Mouse (Mus musculus): ENCODE measurements around the gene Vmn1r32.

Gene Vmn1r32

DNA sequence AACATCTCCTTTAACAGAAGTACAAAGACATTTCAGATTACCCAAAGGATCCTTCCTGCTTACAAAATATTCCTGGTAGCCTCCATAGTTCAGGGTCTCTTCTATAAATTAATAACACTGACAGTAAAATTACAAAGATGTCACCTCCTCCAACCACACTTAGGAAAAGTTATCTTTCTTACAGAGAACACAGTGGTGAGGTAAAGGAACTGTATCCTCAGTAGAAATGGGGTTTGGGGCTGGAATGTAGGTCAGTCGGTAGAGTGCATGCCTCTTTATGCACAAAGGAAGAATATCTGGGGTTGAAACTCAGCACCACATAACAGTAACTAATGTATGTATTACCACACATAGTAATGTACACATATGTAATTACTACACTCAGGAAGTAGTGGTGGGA, at the start of gene Vmn1r32:
Vmn1r32 (minus strand) TSS at position 101 of the 400 bp plus-strand sequence.
- DNase-seq (ENCODE audit: low spot score in 2 of 2): no peak

DNA sequence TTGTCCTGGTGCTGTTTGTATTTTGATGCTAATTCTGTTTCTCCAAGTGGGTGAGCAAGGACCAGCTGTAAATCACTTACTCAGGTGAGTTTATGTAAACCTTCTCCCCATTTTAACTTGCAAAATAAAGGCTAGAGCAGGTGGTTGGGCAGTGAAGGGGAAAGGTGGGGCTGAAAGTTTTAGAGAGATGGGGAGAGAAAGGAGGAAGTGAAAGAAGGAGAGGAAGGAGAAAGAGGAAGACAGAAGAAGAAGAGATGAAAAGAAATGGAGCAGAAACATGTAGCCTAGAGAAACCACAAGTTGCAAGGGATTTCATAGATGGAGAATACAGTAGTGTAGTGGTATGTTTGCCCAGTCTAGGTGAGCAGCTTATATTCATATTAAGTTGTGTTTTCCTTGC, 35.9 kb upstream of the Vmn1r32 start:
- no peak for DNase-seq (ENCODE audit: low spot score in 2 of 2)

DNA sequence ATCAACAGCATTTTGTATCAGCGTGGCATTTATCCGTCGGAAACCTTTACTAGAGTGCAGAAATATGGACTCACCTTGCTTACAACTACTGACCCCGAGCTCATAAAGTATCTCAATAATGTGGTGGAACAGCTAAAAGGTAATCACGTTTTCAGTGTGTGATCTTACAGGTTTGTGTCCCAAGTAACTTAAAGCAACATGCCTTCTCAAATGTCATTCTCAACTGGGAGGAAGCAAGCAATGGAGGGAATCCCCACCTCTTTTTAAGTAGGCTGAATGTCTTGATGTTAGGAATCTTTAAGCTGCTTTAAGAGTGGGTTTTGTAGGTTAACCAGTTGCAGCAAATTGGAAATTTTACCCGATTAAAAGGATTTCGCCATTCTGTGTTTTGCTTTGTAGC, 23.9 kb downstream of the Vmn1r32 start:
- DNase-seq (ENCODE audit: low spot score in 2 of 2): no peak

DNA sequence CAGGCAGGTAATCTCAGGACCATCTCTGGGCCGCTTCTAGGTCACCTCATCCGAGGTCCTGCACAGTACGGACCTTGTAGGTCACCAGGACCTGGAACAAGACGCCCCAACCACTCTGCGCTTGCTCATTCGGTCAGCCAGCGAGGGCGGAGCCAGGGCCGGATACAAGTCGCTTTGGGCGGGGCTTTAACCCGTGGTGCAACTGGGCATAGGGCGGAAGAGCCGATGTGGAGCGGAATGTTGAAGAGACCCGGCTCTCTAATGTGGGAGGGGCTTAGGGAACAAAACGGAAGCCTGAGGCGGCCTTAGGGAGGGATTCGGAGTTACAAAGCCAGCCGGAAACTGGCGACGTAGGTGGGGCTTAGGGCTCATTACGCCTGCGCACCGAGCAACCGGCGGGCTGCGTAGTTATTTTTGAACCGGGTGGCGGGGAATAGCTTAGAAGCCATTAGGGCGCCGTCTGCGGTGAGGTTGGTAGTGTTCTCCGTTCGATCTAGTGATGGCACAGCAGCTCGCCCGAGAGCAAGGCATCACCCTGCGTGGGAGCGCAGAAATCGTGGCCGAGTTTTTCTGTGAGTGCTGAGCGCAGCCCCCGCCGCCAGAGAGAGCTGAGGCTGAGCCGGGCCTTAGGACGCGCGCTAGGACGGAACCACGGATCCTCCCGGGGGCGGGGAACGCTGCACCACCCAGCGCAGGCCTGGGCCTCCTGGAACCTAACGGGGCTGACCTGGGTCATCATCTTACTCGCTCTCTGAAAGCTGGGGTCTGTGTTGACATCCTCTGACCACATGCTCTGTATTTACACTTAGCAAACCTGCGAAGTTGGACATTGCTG, 24.7 kb downstream of the Vmn1r32 start, which contains the start of gene Mad2l1:
Mad2l1 (plus strand) TSS at position 363 of the 835 bp plus-strand sequence.
- peak; percentile 96 for DNase-seq (ENCODE audit: low spot score in 2 of 2)

DNA sequence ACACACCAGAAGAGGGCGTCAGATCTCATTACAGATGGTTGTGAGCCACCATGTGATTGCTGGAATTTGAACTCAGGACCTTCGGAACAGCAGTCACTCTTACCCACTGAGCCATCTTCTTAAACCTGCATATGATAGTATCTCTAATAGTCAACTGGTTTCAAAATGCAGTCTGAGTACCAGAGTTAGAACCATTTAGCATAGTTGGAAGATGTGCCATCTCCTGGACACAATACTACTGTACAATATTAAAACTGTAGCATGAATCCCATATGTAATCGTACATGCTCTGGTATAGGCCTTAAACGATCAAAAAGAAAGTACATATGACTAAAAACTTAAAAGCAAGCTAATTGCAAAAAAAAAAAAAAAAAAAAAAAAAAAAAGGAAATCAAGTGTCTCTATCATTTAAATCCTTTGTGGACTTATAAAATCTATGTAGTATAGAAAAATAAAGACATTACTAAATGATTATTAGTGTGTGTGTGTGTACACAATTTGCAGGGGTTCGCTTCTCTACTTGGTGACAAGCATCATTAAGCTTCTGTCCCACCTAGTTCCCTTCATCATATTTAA, 25.4 kb downstream of the Vmn1r32 start:
- DNase-seq (ENCODE audit: low spot score in 2 of 2): peak in 1 of 2 experiments; percentile 16

DNA sequence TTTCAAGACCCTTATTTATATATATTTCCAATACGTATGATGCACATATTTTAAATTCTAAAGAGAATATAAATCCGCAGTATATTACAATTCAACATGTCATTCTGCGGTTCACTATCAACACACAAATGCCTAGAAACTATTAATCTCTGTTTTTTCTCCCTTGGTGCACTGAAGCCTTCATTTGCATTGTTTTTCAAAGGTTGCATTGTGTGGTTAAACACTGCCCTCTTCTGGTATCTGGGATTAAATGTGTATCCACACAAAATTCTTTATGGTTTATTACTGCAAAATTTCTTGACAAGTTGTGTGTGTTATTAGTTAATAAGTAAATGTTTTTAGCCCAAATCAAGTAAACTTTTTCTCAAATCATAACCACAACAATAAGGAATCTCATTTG, 26.7 kb downstream of the Vmn1r32 start:
- peak in 1 of 2 experiments; percentile 50 for DNase-seq (ENCODE audit: low spot score in 2 of 2)

DNA sequence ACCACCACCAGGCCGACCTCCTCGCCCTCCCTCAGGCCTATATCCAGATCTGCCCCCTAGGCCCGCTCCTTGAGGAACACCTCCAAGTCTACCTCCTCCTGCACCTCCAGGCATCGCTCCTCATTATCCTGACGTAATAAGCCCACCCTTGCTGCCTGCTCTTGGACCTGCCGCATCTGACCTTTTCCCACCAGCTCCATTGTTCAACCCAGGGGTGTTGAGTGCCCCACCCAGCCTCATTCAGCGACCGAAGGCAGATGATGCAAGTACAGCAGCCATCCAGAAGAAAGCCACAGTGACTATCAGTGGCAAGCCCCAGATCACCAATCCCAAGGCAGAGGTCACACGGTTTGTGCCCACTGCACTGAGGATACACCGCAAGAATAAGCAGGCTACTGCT, 31.5 kb downstream of the Vmn1r32 start:
- no peak for DNase-seq (ENCODE audit: low spot score in 2 of 2)

DNA sequence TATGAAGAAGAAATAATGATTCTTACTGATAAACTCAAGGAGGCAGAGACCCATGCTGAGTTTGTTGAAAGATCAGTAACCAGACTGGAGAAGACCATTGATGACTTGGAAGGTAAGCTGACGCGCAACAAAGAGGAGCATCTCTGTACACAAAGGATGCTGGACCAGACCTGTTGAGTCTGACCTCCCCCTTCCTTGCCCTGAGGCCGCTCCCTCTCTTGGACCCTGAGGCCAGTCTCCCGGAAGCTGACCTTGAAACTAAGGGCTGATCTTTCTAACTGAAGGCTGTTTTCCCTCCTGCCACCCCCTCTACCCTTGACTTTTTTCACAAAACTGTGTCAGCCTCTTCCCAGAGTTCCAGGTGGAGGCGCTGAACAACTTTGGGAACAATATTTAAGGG, 43.5 kb downstream of the Vmn1r32 start:
- DNase-seq (ENCODE audit: low spot score in 2 of 2): no peak
